Mouse (Mus musculus) B cell, adult (primary cell): ENCODE measurements around the gene Alg14. TPM values are rescaled to one million over a fixed set of nuclear protein-coding genes. Genes with fewer than 3 reads are reported as not detected.

Experiments used
- total RNA-seq: library from RNA; stranded (reverse); gene quantifications from 4 replicates; pipeline ENCODE4 v1.2.4, GENCODE M21; 2023; ENCODE audit not compliant: inconsistent age

The Alg14 gene
- 8.5 to 13.1 TPM (median 10.7 TPM) in 4 replicates for total RNA-seq

DNA sequence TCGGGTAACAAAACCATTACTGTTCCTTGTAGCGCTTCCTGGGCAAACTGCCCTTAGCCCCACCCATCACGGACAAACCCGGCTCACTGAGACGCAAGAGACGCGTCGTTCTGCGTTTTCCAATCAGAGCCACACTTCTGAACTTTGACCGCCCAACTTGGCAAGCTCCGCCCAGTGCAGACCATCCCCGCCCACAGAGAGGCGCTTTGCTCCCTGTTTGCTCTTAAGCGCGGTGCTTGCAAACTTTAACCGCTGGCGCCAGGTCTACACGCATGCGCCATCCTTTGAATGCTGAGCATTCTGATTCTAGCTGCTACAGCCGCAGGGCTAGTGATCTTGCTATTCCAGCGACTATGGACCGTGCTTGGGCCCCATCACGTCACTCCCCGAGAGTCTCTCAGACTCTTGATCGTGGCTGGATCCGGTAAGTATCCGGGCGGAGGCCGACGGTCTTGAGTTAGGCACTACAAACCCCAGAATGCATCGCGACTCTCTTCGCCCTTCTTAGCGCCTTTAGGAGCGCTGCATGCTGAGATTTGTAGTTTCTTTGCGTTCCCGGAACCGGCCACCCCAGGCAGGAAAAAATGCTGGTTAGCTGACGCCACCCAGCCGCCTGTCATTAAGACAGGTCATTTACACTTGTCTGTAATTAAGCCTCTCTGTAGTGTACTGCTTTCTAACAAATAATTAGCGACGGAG is at the start of gene Alg14:
Gene Alg14 (plus strand): TSS at position 214 of the 699 bp plus-strand sequence.

DNA sequence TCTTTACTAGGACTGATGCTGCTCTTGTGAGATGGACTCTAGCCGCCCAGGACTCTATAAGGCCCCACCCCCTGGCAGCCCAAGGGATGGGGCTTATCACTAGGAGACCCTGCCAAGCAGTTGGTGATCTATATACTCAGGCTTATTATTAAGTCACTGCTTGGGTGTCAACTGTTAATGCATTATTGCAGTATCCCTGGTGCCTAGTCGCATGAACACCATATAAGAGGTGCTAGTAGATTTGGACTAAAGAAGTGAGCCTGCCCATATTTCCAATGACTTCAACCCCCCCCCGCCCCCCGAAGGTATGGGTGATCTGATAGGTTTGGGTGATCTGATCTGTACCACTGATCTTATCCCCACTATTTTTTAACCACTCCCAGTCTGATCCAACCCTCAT is 8.6 kb upstream of the Alg14 start, which contains the start of gene Tmem56:
Gene Tmem56 (minus strand): TSS at position 101 of the 400 bp plus-strand sequence.

Other genes with a start within 250 kb of the Alg14 start
- gene Rwdd3, start 120.1 kb upstream of the Alg14 start, total RNA-seq: 12.4 to 15.3 TPM (median 13.8 TPM) in 4 replicates
- gene Tmem56, start 8.7 kb upstream of the Alg14 start, total RNA-seq: 0.51 TPM in 1 of 4 replicates, not detected in the others
- 107 to 128 TPM (median 121 TPM) in 4 replicates for gene Cnn3, start 134.7 kb downstream of the Alg14 start, total RNA-seq
- not detected in 4 replicates for gene Slc44a3, start 240.6 kb downstream of the Alg14 start, total RNA-seq